Mouse (Mus musculus): Measurements from ENCODE around the gene Smco3.

DNA sequence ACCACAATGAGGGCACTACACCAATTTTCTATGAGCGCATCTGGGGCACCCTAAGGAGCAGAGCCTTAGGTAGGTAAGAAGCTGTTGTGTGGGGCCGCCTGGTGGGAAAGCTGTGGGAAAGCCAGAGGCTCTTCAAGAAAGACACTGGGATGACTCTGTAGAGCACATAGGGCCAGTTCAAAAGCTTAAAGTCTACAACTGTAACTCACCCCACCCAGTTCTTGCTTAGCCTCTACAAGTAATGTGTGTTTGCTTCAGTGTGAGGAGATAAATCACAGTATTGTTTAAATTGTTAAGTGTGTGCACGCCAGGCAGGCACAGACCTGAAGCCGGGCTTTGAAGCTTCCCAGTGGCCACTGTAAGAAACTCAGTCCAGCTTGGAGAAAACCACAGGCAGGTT is 30.9 kb upstream of the Smco3 start:
- TF ChIP-seq POLR2A (IDR thresholded peaks at IDR 0.05; ENCODE audit: borderline replicate concordance, extremely low read depth, low read depth, low read length), result no peak
- TF ChIP-seq CTCF (IDR thresholded peaks at IDR 0.05; ENCODE audit: insufficient read depth, low read length), result no peak

All from lung, adult 2 months (tissue).